Mouse (Mus musculus) liver, embryonic 16.5 days (tissue): Measurements from ENCODE around the gene Cmtm3. TPM values are rescaled to one million over a fixed set of nuclear protein-coding genes. Genes with fewer than 3 reads are reported as not detected.
"Not testable (repeated sequence)": the region's sequence is repeated elsewhere in the genome, so short reads cannot be mapped to it uniquely, and the experiment has no call there.

Experiments used
- ATAC-seq: fragments of 200-750 bp; cut with Nextera tagmentation; 2 replicates; pipeline ENCODE4 v1.8.0; 2017; ENCODE audit warnings: low read depth, mild to moderate bottlenecking, moderate number of reproducible peaks, moderate library complexity
- H3K27ac ChIP-seq: fragments of 300-500 bp; sonication (generic); 2 replicates; pipeline ENCODE4 v1.5.1; 2014; ENCODE audit warnings: mild to moderate bottlenecking, low read length
- H3K27me3 ChIP-seq: fragments of 300-500 bp; sonication (generic); 2 replicates; pipeline ENCODE4 v1.6.1; 2014; ENCODE audit warnings: low read depth, low read length, mixed read lengths; ENCODE audit not compliant: control insufficient read depth, insufficient read depth
- H3K36me3 ChIP-seq: fragments of 300-500 bp; sonication (generic); 2 replicates; pipeline ENCODE4 v1.6.1; 2014; ENCODE audit warnings: mild to moderate bottlenecking; ENCODE audit not compliant: control insufficient read depth, insufficient read depth
- H3K4me1 ChIP-seq: fragments of 300-500 bp; sonication (generic); 2 replicates; pipeline ENCODE4 v1.6.1; 2014; ENCODE audit warnings: low read depth, low read length, mixed read lengths; ENCODE audit not compliant: control insufficient read depth
- H3K4me2 ChIP-seq: fragments of 300-500 bp; sonication (generic); 2 replicates; pipeline ENCODE4 v1.6.1; 2014; ENCODE audit warnings: low read depth, low read length, mixed read lengths
- H3K4me3 ChIP-seq: fragments of 300-500 bp; sonication (generic); 2 replicates; pipeline ENCODE4 v1.5.1; 2014; ENCODE audit warnings: low read depth, mild to moderate bottlenecking, low read length
- H3K9ac ChIP-seq: fragments of 300-500 bp; sonication (generic); 2 replicates; pipeline ENCODE4 v1.6.1; 2014; ENCODE audit warnings: low read depth, low read length
- H3K9me3 ChIP-seq: fragments of 300-500 bp; sonication (generic); replicated peaks from 2 replicates; pipeline ENCODE4 v1.6.1; 2016; ENCODE audit warnings: low read length; ENCODE audit not compliant: control insufficient read depth
- WGBS: fragments of 180-500 bp; shearing (Covaris S2); extraction: QIAGEN DNeasy Blood & Tissue Kit; methylation state at CpG from one replicate; pipeline ENCODE4 v1.1.7; 2014; ENCODE audit not compliant: insufficient replicate concordance; 5-methylcytosine and 5-hydroxymethylcytosine counted together
- polyA plus RNA-seq: library from polyadenylated mRNA; unstranded; fragments of >200 nt; fragmentation: Nextera tagmentation; extraction: Ambion mirVana; gene quantifications from 2 replicates; pipeline ENCODE4 v1.2.1, GENCODE M21; 2015

Gene Cmtm3
- 17.6 and 18.9 TPM in 2 replicates for polyA plus RNA-seq

DNA sequence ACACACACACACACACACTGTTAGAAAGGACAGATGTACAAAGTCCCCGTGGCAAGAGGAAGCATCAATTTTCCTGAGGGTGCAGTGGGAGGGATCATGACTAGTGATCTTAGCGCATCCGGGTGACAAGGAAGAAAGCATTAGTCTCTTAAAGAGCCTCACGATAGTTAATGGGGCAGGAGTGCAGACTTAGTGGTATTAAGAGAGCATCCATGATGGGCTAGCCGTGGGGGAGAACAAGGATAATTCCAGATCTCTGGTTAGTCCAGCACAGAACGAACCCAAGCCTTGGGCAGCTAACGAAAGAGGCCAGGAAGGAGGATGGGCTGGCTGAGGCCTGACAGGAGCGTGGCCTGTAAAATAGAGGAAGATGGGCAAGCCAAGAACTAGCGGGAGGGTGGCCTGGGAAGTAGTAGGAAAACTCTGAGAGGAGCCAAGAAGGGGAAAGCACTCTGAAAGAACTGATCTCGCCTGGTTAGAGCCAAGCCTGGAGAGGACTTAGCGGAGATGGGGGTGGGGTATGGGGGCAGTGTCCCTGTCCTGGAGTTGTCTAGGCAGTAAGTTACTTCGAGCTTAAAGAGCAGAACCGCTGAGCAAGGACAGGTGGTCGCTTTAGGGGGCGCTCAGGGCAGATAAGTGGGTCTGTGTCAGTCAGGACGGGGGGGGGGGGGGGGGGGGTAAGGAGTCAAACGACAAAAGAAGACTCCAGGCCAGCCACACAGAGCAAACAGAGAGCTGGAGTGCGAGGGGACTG, at the start of gene Cmtm3:
Gene Cmtm3, plus strand, starts transcription at position 182 of the 754 bp plus-strand sequence.
- Histone ChIP-seq H3K27ac (peak within 1 kb of the TSS; percentile 53), H3K27me3 (peaks cover 11% of the 10 kb centered on the region; the same call in 1 of the 2 replicates), H3K4me3 (peak within 1 kb of the TSS; percentile 61), H3K4me1 (no peaks in the 10 kb centered on the region; the same call in 1 of the 2 replicates), H3K36me3 (no peaks in the 10 kb centered on the region), H3K9me3 (no peaks in the 10 kb centered on the region), H3K4me2 (peak within 1 kb of the TSS; percentile 60), H3K9ac (peak within 1 kb of the TSS; percentile 59; the same call in 1 of the 2 replicates)
- ATAC-seq = no peak
- 25% methylated on average over 16 of the region's 18 CpGs for WGBS

DNA sequence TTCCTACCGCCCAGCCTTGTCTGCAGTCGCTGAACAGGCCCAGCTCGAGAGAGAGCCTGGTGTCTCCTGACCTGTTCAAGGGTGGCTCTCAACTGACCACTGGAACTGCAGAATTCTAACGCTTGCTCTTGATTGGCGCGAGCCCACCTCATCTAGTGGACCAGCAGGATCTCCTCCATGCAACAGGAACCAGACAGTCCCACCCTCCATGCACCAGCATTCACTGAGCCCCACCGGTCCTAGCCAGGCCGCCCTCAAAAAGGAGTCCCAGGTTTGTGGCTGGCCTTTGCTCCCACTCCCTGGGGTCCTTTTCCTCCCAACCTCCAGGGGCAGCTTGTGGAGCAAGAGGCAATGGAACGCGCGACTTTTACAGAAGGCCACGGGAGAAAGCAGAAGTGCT, 46.1 kb upstream of the Cmtm3 start, which contains the start of gene Cmtm2a:
Gene Cmtm2a, minus strand, starts transcription at position 101 of the 400 bp plus-strand sequence.
- not testable (repeated sequence) for H3K27me3 ChIP-seq, H3K9me3 ChIP-seq, H3K36me3 ChIP-seq, H3K4me1 ChIP-seq, H3K27ac ChIP-seq, H3K9ac ChIP-seq, H3K4me2 ChIP-seq, ATAC-seq, H3K4me3 ChIP-seq
- WGBS = 70% methylated on average over 12 of the region's 12 CpGs

- no peaks in the 10 kb centered on the region for H3K27me3 ChIP-seq
- no peak for ATAC-seq
- no peaks in the 10 kb centered on the region for H3K36me3 ChIP-seq
- no peak overlapping the region for H3K9ac ChIP-seq
- H3K4me3 ChIP-seq = no peak overlapping the region
- H3K4me1 ChIP-seq = no peaks in the 10 kb centered on the region
- H3K4me2 ChIP-seq = no peak overlapping the region
- no peak overlapping the region for H3K27ac ChIP-seq
- 57% methylated on average over 1 of the region's 1 CpGs for WGBS
- no peaks in the 10 kb centered on the region for H3K9me3 ChIP-seq
These were observed 44.8 kb upstream of the Cmtm3 start for GRCm38 (mm10) chr8:104294396-104294795.

DNA sequence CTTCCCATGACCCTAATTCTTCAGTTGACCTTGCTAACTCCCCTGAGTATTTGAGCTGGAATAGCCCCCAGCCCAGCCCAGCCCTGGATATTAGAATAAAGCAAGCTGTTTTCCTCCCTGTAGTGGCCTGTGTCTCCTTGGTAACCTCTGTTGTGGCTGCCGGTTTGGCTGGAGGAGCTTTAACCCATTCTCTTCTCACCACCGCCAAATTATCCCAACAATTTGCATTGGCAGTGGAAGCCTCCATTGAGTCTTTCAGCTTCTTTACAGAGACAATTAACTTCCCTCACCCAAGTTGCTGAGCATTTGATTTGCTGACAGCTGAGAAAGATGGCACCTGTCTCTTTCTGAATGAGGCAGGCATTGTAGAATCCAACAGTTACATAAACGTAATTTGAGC, 37.6 kb upstream of the Cmtm3 start:
- not testable (repeated sequence) for H3K27ac ChIP-seq, H3K4me1 ChIP-seq, H3K4me3 ChIP-seq, H3K9ac ChIP-seq, ATAC-seq, H3K4me2 ChIP-seq, H3K36me3 ChIP-seq, H3K27me3 ChIP-seq, H3K9me3 ChIP-seq
- WGBS = 42% methylated on average over 3 of the region's 3 CpGs

GRCm38 (mm10) chr8:104302536-104302935, 36.7 kb upstream of the Cmtm3 start:
- not testable (repeated sequence) for H3K4me1 ChIP-seq, H3K27me3 ChIP-seq, H3K4me3 ChIP-seq, H3K4me2 ChIP-seq, ATAC-seq, H3K9ac ChIP-seq, H3K27ac ChIP-seq, H3K36me3 ChIP-seq, H3K9me3 ChIP-seq
- WGBS = 67% methylated on average over 4 of the region's 4 CpGs

DNA sequence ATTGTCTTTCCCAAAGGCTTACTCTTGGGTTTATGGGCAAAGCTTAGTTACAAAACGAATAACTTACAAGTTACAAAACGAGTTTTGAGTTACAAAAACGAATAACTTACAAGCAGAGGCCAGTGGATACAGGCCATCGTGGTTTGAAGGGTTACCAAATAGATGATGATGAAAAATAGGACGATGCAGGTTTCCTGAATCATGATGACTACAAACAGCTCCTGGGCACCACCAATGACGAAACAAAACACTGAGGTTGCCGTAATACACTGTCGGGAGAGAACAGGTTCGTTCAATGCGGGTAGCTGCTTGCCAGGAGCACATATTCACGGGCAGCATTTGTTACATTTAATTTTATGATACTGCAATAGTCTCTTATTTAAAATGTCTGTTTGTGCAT, 34.2 kb upstream of the Cmtm3 start:
- H3K4me1 ChIP-seq = no peaks in the 10 kb centered on the region
- no peak overlapping the region for H3K27ac ChIP-seq
- H3K4me3 ChIP-seq = no peak overlapping the region
- H3K4me2 ChIP-seq = no peak overlapping the region
- no peaks in the 10 kb centered on the region for H3K36me3 ChIP-seq
- 64% methylated on average over 11 of the region's 11 CpGs for WGBS
- no peak for ATAC-seq
- H3K9me3 ChIP-seq = no peaks in the 10 kb centered on the region
- H3K9ac ChIP-seq = no peak overlapping the region
- no peaks in the 10 kb centered on the region for H3K27me3 ChIP-seq

- H3K36me3 ChIP-seq, ATAC-seq: not testable (repeated sequence)
These were observed 30.9 kb upstream of the Cmtm3 start for GRCm38 (mm10) chr8:104308341-104308740.

GRCm38 (mm10) chr8:104309441-104310155, 29.6 kb upstream of the Cmtm3 start, which contains the start of the genes Gm45711 and Cmtm1:
Gene Gm45711 (minus strand): TSS chr8:104310081.
Gene Cmtm1 (minus strand): TSS chr8:104310145.
- not testable (repeated sequence) for H3K9me3 ChIP-seq, H3K36me3 ChIP-seq, H3K27ac ChIP-seq, H3K4me2 ChIP-seq, ATAC-seq, H3K4me1 ChIP-seq, H3K27me3 ChIP-seq, H3K9ac ChIP-seq, H3K4me3 ChIP-seq
- WGBS = 80% methylated on average over 36 of the region's 36 CpGs

More at GRCm38 (mm10) chr8:104308341-104308740, 30.9 kb upstream of the Cmtm3 start:
- not testable (repeated sequence) for H3K4me3 ChIP-seq, H3K27ac ChIP-seq, H3K9me3 ChIP-seq, H3K4me2 ChIP-seq, H3K9ac ChIP-seq, H3K4me1 ChIP-seq, H3K27me3 ChIP-seq
- WGBS = 35% methylated on average over 6 of the region's 6 CpGs

DNA sequence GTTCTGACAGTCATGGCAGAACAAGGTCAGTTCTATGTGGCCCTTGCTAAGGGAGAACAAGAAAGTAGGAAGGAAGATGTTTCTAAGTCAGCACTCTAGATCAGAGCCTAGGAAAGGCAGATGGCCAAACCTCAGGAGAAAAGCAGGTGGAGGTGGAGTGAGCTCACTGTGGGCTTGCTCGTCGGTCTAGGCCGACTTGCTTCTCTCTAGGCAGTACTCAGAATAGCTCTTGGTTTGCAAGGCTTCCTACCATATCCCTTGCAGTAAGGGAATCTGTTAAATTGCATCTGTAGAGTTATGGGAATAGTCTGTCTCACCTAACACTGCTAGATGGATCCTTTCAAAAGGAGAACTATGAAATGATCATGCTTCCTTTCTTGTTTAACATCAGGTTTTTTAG, 27.2 kb upstream of the Cmtm3 start:
- not testable (repeated sequence) for H3K9ac ChIP-seq, H3K36me3 ChIP-seq, H3K27me3 ChIP-seq, H3K4me2 ChIP-seq, H3K27ac ChIP-seq, H3K4me1 ChIP-seq, ATAC-seq, H3K9me3 ChIP-seq, H3K4me3 ChIP-seq
- 70% methylated on average over 3 of the region's 3 CpGs for WGBS
